Comparison of ENCODE assay signal across 17 mouse cellular contexts in the genomic region with DNA sequence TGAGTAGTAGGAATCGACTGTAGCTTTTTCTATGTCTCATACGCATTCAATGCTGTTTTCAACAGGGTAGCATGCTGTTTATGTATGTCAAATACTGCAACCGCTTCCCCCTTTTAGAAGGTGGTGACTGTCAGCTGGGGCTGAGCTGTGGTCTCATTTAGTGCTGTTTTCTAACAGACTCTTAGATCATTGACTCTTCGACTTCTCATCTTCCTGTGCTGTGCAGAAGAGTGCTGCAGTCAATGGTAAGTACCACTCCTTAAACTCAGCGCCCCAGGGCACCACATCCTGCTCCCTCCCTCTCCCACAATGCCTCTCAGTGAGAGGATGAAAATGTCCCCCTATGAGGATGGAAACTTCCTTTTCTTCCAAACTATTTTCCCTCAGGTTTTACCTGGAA.
DNase-seq lines count a peak whose midpoint lies in the region; ATAC-seq and TF ChIP-seq lines count a peak whose summit lies in the region.
"Had no signal": no experiment of that assay in that cellular context is flagged by ENCODE, and none has a peak within 500 bp of the region (broad histone marks: within the 10 kb centered on the region; RNA-seq: fewer than 3 reads in every experiment).

No protein-coding gene starts in this region.

- H3K4me3 ChIP-seq in spleen, adult 2 months (ENCODE audit: extremely low read depth, insufficient read depth, insufficient read length): no peak overlapping the region
- H3K4me3 ChIP-seq in left cerebral cortex, adult 2 months: no peak overlapping the region
- H3K4me3 ChIP-seq in forebrain, embryonic 10.5 days: no peak overlapping the region
- H3K4me3 ChIP-seq in forebrain, embryonic 13.5 days: no peak overlapping the region
- H3K4me3 ChIP-seq: embryonic facial prominence, embryonic 13.5 days; forebrain, embryonic 15.5 days; gastrocnemius, adult 2 months; liver, embryonic 13.5 days had no signal

- intact Hi-C loops in left cerebral cortex, adult 2 months (cut with DNase I): no loop called here

- H3K9ac ChIP-seq in forebrain, embryonic 13.5 days: no peak overlapping the region
- H3K9ac ChIP-seq: embryonic facial prominence, embryonic 13.5 days; forebrain, embryonic 15.5 days; liver, embryonic 13.5 days had no signal

- H3K27me3 ChIP-seq in spleen, adult 2 months (ENCODE audit: control insufficient read depth, insufficient read depth, low read length): no peaks in the 10 kb centered on the region
- no peaks in the 10 kb centered on the region for H3K27me3 ChIP-seq in forebrain, embryonic 10.5 days (ENCODE audit: poor library complexity, severe bottlenecking)
- no peaks in the 10 kb centered on the region for H3K27me3 ChIP-seq in forebrain, embryonic 13.5 days
- H3K27me3 ChIP-seq: embryonic facial prominence, embryonic 13.5 days; forebrain, embryonic 15.5 days; liver, embryonic 13.5 days had no signal

- H3K4me2 ChIP-seq in forebrain, embryonic 13.5 days: no peak overlapping the region
- H3K4me2 ChIP-seq: embryonic facial prominence, embryonic 13.5 days; forebrain, embryonic 15.5 days; liver, embryonic 13.5 days had no signal

- peak overlapping the region; percentile 25; the same call in 1 of the 2 replicates for H3K27ac ChIP-seq in spleen, adult 2 months (ENCODE audit: insufficient read depth, low read length)
- H3K27ac ChIP-seq in left cerebral cortex, adult 2 months: no peak overlapping the region
- no peak overlapping the region for H3K27ac ChIP-seq in forebrain, embryonic 10.5 days
- H3K27ac ChIP-seq in forebrain, embryonic 13.5 days: no peak overlapping the region
- H3K27ac ChIP-seq: embryonic facial prominence, embryonic 13.5 days; forebrain, embryonic 15.5 days; gastrocnemius, adult 2 months; liver, embryonic 13.5 days had no signal

- 12% methylated on average over 5 of the region's 5 CpGs for WGBS in spleen, adult 2 months
- 81% methylated on average over 5 of the region's 5 CpGs for WGBS in forebrain, embryonic 10.5 days
- WGBS in forebrain, embryonic 13.5 days: 86% methylated on average over 5 of the region's 5 CpGs

- H3K4me1 ChIP-seq in spleen, adult 2 months (ENCODE audit: control insufficient read depth, insufficient read depth, insufficient read length): no peaks in the 10 kb centered on the region
- H3K4me1 ChIP-seq in forebrain, embryonic 10.5 days: peaks cover 4% of the 10 kb centered on the region
- peaks cover 6% of the 10 kb centered on the region; the same call in 1 of the 2 replicates for H3K4me1 ChIP-seq in forebrain, embryonic 13.5 days
- H3K4me1 ChIP-seq: forebrain, embryonic 15.5 days; liver, embryonic 13.5 days had no signal

- peak; percentile 10 to 19 for DNase-seq in spleen, adult 2 months (ENCODE audit: low read depth in 1 of 2, low spot score in 2 of 2)
- DNase-seq in spleen, adult 18-20 months: no peak
- peak; percentile 44 to 57 for DNase-seq in natural killer cell, adult 2 months (ENCODE audit: low spot score in 2 of 2)
- no peak for DNase-seq in left cerebral cortex, adult 2 months (ENCODE audit: extremely low spot score in 1 of 2, low spot score in 2 of 2)
- no peak for DNase-seq in forebrain, embryonic 10.5 days (ENCODE audit: extremely low spot score, low spot score)
- DNase-seq in cerebellum, adult 11 months: no peak
- DNase-seq: B cell, adult 2 months; cerebellum, adult 9-10 months; gastrocnemius, adult 2 months; heart, postnatal 10 days; liver, embryonic 13.5 days; lung, postnatal 10 days; midbrain, embryonic 14.5 days had no signal

- peak; percentile 44 for ATAC-seq in granulocyte monocyte progenitor cell, adult 5-6 weeks (replicated peaks; ENCODE audit: poor library complexity, severe bottlenecking)
- no peak for ATAC-seq in forebrain, embryonic 13.5 days
- ATAC-seq: forebrain, embryonic 15.5 days had no signal

- no peaks in the 10 kb centered on the region for H3K36me3 ChIP-seq in spleen, adult 2 months (ENCODE audit: control insufficient read depth, insufficient read depth, low read length)
- no peaks in the 10 kb centered on the region for H3K36me3 ChIP-seq in forebrain, embryonic 10.5 days (replicated peaks)
- no peaks in the 10 kb centered on the region for H3K36me3 ChIP-seq in forebrain, embryonic 13.5 days (ENCODE audit: poor library complexity, severe bottlenecking)
- H3K36me3 ChIP-seq: embryonic facial prominence, embryonic 13.5 days; forebrain, embryonic 15.5 days; liver, embryonic 13.5 days had no signal

- TF ChIP-seq CTCF in spleen, adult 2 months (IDR thresholded peaks at IDR 0.05; ENCODE audit: extremely low read depth, insufficient read depth, insufficient read length, insufficient replicate concordance): no peak
- no peak for TF ChIP-seq CTCF in left cerebral cortex, adult 2 months (IDR thresholded peaks at IDR 0.05)

- TF ChIP-seq POLR2A in spleen, adult 2 months (IDR thresholded peaks at IDR 0.05; ENCODE audit: low read depth, low read length): no peak

- H3K9me3 ChIP-seq in forebrain, embryonic 10.5 days: no peaks in the 10 kb centered on the region
- no peaks in the 10 kb centered on the region for H3K9me3 ChIP-seq in forebrain, embryonic 13.5 days (replicated peaks)
- H3K9me3 ChIP-seq: embryonic facial prominence, embryonic 13.5 days; forebrain, embryonic 15.5 days; liver, embryonic 13.5 days had no signal

Comparison
In these comparisons a context has a peak if more than half of its experiments do, and no peak if none do; other contexts are left out.
1. DNase-seq: peak in spleen, adult 2 months (2 of 2) and natural killer cell, adult 2 months (2 of 2); none in spleen, adult 18-20 months (0 of 2), left cerebral cortex, adult 2 months (0 of 2), forebrain, embryonic 10.5 days (single experiment) and cerebellum, adult 11 months (single experiment).